Mouse (Mus musculus) layer of hippocampus, postnatal 14 days (tissue): ENCODE results near the gene D630036H23Rik. TPM values are rescaled to one million over a fixed set of nuclear protein-coding genes. Genes with fewer than 3 reads are reported as not detected.

Experiments
- DNase-seq, 2 experiments: peaks; one replicate each; pipeline ENCODE4 v3.0.0; 2021 to 2022; ENCODE audit warnings: low spot score in 2 of 2, mixed read lengths in 1 of 2
- long read RNA-seq, 2 experiments: library from polyadenylated mRNA; stranded (forward); transcript quantifications; one replicate each; pipeline ENCODE4 v2.0.0; 2021
- total RNA-seq, 2 experiments: library from RNA; stranded (reverse); gene quantifications; 2 replicates each; pipeline ENCODE4 v1.2.3; 2021

D630036H23Rik gene
- 1 to 10 TPM; 2.7 to 3.0 TPM for total RNA-seq
- long read RNA-seq, experiment 1, transcript D630036H23Rik-201 (1 exons, 940 nt), result major isoform, 6 of 6 reads
- long read RNA-seq, experiment 1, partial matches to known transcripts, result 0 of 6 reads
- long read RNA-seq, experiment 1, other reads (novel, unspliced or antisense), result 0 of 6 reads
- long read RNA-seq, experiment 2, partial matches to known transcripts, result 0 of 1 reads
- long read RNA-seq, experiment 2, other reads (novel, unspliced or antisense), result 0 of 1 reads

DNA sequence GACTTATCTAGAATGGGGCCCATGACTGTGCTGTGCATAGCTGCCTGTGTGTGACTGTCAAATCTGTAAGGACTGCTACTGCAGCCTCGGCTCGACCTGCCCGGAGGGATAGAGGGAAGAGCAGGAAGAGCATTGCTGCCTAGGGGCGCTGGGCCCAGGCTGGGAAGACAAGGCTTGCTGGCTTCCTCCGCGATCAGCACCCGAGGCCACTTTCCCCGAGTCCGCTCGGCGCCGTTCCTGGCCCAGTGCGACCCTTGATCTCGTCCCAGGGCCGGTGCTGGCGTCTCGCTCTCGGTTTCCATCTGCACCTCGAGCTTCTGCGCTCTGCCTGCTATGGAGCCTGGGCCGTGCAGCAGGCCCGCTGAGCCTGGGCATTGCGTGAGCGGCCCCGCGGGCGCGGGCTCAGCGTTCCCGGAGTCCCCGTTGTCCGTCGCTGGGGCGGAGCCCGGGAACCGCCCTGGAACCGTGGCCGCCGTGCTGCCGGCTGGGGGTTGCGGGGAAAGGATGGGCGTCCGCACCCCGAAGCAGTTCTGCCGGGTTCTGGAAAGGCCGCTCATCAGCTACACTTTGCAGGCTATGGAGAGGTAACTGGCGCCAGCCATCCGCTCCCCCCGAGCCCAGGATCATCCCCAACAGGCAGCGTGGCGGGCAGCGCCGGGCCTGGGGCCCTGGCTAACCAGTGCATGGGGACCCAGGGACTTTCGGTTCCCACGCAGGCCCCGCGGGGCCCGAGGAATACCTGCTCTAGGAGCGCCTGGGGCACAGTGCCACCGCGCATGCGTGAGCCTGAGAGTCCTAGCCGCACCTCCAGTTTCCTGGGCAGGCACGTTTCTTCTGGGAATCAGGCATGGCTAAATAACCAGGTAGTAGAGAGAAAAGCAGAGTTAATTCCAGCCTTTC, at the start of gene D630036H23Rik, which contains the start of gene Ispd:
D630036H23Rik (minus strand) TSS at position 741 of the 900 bp plus-strand sequence.
Ispd (plus strand) TSS at position 10 of the 900 bp plus-strand sequence.
- peak; percentile 83 to 85 for DNase-seq

DNA sequence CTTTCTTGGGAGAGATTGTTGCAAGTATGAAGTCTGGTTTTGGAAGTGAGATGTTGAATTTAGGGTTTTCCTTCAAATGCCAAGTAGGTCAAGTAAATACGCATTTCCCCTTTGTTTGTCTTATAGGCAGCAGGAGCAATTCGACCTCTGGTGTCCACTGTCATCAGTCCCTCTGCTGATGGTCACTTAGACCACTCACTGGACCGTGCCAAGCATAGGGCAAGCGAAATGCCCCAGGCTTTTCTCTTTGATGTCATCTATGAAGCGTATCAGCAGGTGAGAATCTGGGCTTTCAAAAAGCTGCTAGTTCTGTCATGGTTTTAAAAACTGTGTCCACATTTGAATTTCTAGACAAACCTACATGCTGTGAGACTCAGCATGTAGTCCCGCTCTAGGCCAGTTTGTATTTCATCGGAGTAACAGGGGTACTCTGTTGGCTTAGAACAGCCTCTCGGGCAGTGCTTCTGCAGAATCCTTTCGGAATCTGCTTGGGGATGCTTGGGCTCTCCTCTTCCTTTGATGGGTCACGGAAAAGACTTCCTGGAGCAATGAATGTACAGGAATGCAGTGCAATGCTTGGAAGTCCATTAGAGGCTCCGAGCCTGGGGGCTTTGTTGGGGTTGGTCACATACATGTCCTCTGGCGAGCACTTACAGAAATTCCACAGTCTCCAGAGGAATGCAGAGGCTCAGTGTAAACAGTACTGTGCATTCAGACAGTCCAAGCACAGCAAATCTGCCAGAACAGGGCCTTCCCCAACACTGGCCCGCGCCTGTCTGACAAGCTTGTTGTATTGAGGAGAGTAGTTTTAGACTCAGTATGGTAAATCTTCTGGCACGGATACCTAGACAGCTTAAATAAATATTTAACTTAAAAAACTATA, 44.4 kb upstream of the D630036H23Rik start:
- DNase-seq, result no peak

DNA sequence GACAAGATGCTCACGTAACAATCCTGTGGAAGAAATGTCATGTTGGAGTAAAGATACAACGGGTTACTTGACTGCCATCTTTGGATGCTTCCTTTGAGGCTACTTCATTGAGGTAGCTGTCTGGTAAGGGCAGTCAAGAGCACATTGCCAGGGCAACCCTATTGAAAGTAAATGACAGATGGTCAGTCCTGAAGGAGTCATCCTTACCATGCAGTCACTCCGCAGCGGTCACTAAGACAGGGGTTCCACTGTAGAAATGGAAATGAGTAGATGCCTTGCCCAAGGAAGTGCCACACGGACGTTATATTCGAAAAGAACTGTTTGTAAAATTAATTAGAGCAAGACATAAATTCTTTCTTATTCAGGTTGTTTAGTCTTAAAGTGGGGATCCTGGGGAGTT, 43.3 kb upstream of the D630036H23Rik start:
- no peak for DNase-seq

GRCm38 (mm10) chr12:36423677-36424076, 41.7 kb upstream of the D630036H23Rik start:
- no peak for DNase-seq

DNA sequence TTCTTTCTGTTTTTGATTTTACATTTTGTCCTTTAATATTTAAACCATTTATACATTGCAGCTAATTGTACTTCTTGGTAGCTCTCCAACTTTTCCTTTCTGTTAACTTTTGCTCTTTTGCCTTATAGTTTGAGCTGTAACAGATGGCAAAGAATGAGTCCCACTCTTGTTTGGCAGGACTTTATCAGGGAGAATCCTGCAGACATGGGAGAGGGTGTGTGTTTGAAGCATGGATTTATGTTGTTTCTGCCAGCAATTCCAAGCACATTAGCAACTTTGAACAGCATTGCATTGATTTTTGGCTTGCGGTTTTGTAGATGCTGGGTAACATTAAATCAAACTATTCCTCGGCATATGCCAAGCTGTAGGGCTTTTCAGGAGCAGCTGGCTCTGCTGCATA, 13.1 kb upstream of the D630036H23Rik start:
- DNase-seq, result peak in 1 of 2 experiments; percentile 61

DNA sequence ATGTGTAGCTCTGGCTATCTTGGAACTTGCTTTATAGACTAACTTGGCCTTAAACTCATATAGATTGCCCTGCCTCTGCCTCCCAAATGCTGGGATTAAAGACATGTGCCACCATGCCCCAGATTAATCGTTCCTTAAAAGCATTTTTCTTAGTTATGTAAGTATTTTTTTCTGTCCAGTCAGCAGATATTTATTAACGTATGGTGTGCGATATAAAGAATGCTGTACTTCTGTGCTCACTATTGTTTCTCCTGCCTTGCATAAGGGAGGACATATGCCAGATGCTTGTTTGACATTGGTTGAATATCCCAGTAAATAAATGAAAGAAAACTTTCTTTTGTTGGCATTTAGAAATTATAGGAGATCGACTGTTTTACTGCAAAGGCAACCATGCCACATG, 5.0 kb upstream of the D630036H23Rik start:
- no peak for DNase-seq

DNA sequence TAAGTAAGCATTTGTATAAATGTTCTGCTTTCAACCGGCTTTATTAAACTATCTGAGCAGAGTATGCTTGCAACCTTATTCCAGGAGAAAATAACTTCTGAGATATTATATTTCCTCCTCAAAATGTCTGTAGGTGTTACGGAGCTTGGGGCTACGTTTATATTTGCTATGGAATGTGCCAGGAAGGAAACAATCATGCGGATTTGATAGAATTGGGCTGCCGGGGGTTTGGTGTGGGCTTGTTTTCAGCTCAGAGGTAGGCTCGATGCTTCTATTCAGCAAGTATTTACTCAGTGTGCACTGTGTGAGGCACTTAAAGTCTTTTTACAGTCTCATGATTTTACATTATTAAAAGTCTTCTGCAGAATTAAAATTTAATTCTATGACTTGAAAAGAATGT, 3.4 kb upstream of the D630036H23Rik start:
- DNase-seq, result no peak

- peak in 1 of 2 experiments; percentile 7 for DNase-seq
Measured at GRCm38 (mm10) chr12:36380806-36381205, 1.2 kb downstream of the D630036H23Rik start.

GRCm38 (mm10) chr12:36380254-36380653, 1.7 kb downstream of the D630036H23Rik start:
- no peak for DNase-seq

GRCm38 (mm10) chr12:36376391-36376790, 5.6 kb downstream of the D630036H23Rik start:
- DNase-seq, result peak in 1 of 2 experiments; percentile 8

DNA sequence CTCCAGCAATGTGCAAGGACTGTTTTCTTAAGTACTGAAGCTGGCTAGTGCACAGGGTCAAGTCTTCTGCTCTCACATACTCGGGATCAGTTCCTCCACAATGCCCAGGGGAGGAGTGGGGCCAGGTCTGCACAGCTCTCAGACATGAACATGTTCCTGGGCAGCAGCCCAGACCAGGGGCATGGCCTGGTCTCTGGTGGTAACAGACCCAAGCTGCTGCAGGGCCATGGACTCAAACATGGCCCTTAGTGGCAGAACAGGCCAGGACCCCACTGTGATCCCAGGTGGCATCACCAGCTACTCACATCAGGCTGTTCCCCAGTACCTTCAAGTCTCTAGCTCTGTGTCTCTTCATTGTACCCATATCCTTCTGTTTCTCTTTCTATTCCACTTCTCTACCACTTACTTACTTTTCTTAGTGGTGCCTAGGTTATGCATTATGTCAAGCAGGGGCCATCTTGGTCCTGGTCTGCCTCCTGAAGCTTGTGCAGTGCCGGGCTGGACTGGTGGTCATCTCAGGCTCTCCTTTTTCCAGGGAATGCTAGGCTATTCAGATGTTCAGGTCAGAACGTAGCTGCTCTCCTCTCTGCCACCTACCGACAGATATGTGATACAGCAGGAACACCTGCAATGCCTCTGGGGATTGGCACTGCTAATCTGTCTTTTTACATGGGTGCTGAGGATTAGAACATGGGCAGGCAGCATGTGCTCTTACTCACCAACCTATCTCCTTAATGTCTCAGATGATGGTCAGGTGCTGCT, 8.6 kb downstream of the D630036H23Rik start:
- no peak for DNase-seq

DNA sequence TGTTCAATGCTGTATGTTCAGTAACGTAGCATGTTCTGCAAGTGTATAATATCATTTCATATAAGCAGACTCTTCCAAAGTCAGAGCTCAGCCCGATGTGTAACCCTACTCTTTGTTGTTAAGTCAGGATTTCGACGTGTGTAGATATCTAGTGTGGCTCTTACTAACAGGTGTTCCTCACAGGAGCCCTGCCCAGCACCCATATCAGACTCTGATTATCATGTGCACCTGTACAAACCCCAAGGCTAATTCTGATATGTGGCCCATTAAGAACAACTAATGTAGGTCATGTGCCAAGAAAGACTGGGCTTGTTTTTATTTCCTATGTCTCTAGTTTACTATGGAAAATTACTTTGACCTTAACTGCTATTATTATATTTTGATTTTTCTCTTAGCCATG, 18.0 kb downstream of the D630036H23Rik start:
- DNase-seq, result no peak

DNA sequence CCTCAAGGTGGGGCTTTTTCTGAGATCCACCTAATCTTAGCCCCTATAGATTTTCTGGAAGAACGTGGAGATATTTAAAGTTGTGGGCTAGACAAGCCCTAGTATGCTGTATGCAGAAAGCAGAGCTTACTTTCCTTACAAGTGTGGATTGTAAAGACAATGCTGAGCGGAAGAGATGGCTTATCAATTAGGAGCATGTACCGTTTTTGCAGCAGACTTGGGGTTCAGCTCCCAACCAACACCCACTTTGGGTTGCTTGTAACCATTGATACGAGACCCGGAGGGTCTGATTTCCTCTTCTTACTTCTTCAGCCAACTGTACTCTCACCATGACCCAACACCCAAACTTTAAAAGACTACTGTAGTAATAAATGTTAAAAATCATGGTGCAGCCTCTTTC, 21.3 kb downstream of the D630036H23Rik start:
- DNase-seq, result no peak

DNA sequence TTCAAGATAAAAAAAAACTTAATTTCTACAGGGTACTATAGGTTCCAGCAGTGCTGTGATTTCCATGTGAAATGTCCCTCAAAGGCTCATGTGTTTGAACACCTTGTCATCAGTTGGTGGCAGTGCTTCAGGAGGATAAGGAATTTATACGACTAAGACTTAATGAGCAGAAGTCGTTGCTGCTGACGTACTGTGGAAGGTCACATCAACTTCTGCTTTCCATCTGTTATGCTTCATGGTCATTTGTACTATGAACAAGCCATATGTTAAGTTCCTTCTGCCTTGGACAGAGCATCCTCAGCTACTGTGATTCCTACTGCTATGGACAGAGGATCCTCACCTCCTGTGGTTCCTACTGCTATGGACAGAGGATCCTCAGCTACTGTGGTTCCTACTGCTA, 21.9 kb downstream of the D630036H23Rik start:
- no peak for DNase-seq

DNA sequence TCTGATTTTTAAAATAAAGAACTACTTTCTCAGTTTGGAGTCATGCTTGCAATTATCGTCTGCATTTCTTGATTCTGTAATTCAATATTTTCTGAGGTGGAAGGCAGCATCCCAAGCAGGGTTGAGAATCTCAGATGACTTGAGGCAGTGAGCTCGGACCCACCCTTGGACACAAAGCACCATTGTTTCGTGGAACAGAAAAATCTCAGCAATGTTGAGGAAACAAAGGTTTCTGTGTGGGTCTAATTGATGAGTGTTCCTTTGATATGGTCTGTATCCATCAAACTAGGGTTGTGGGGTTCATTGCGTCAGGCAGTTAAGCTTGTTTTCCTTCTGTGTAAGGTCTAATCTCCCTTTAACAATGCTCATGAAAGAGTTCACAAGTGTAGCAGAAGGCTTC, 37.9 kb downstream of the D630036H23Rik start:
- DNase-seq, result no peak

GRCm38 (mm10) chr12:36333837-36334281, 48.1 kb downstream of the D630036H23Rik start:
- DNase-seq, result no peak

GRCm38 (mm10) chr12:36332676-36333075, 49.3 kb downstream of the D630036H23Rik start:
- DNase-seq, result no peak
